Mouse (Mus musculus): ENCODE results near the gene Inpp5b.

- TF ChIP-seq CTCF (IDR thresholded peaks at IDR 0.05; ENCODE audit: low read depth, low read length) = no peak
- no peak for TF ChIP-seq POLR2A (IDR thresholded peaks at IDR 0.05; ENCODE audit: insufficient read depth, low read length)
- TF ChIP-seq EP300 (IDR thresholded peaks at IDR 0.05; ENCODE audit: insufficient read depth, low read depth, low read length) = no peak
Measured at GRCm38 (mm10) chr4:124755526-124755925, 13.9 kb downstream of the Inpp5b start.
